Mouse (Mus musculus): ENCODE measurements around the gene Setd6. TPM values are rescaled to one million over a fixed set of nuclear protein-coding genes. Genes with fewer than 3 reads are reported as not detected.

Gene Setd6
- polyA plus RNA-seq, 1 experiment from 2014 or later = 13.6 TPM

Small RNA genes lying within 50 kb of the gene (microRNA-seq; reads per million reads assigned to microRNA genes)
- gene Mir7073 = 1.2 reads per million

Other genes with a start within 250 kb of the Setd6 start
- gene Csnk2a2, start 225.8 kb upstream of the Setd6 start, polyA plus RNA-seq (2015; fragmentation: Nextera tagmentation; extraction: Ambion mirVana) = 2.7 and 3.1 TPM in 2 replicates
- not detected in 2 replicates for gene Ccdc113, start 181.8 kb upstream of the Setd6 start, polyA plus RNA-seq (2015; fragmentation: Nextera tagmentation; extraction: Ambion mirVana)
- gene Prss54, start 139.5 kb upstream of the Setd6 start, polyA plus RNA-seq (2015; fragmentation: Nextera tagmentation; extraction: Ambion mirVana) = not detected in 2 replicates
- 7.8 and 7.9 TPM in 2 replicates for gene Gins3, start 82.4 kb upstream of the Setd6 start, polyA plus RNA-seq (2015; fragmentation: Nextera tagmentation; extraction: Ambion mirVana)
- gene Ndrg4, start 38.9 kb upstream of the Setd6 start, polyA plus RNA-seq (2015; fragmentation: Nextera tagmentation; extraction: Ambion mirVana) = 0.63 and 1.0 TPM in 2 replicates
- gene Cnot1, start 91.6 kb downstream of the Setd6 start, polyA plus RNA-seq (2015; fragmentation: Nextera tagmentation; extraction: Ambion mirVana) = 29.6 and 30.6 TPM in 2 replicates
- 180 and 207 TPM in 2 replicates for gene Sap18b, start 109.5 kb downstream of the Setd6 start, polyA plus RNA-seq (2015; fragmentation: Nextera tagmentation; extraction: Ambion mirVana)
- gene Slc38a7, start 137.7 kb downstream of the Setd6 start, polyA plus RNA-seq (2015; fragmentation: Nextera tagmentation; extraction: Ambion mirVana) = 7.8 and 9.8 TPM in 2 replicates
- 254 and 279 TPM in 2 replicates for gene Got2, start 172.7 kb downstream of the Setd6 start, polyA plus RNA-seq (2015; fragmentation: Nextera tagmentation; extraction: Ambion mirVana)

Data from liver, embryonic 16.5 days (tissue).